Mouse (Mus musculus) kidney, postnatal 10 days (tissue): Measurements from ENCODE around the gene Med26.

ENCODE experiments used
- DNase-seq: peaks from one replicate; pipeline ENCODE4 v3.0.0; 2021; ENCODE audit warnings: mixed read lengths

Gene Med26

DNA sequence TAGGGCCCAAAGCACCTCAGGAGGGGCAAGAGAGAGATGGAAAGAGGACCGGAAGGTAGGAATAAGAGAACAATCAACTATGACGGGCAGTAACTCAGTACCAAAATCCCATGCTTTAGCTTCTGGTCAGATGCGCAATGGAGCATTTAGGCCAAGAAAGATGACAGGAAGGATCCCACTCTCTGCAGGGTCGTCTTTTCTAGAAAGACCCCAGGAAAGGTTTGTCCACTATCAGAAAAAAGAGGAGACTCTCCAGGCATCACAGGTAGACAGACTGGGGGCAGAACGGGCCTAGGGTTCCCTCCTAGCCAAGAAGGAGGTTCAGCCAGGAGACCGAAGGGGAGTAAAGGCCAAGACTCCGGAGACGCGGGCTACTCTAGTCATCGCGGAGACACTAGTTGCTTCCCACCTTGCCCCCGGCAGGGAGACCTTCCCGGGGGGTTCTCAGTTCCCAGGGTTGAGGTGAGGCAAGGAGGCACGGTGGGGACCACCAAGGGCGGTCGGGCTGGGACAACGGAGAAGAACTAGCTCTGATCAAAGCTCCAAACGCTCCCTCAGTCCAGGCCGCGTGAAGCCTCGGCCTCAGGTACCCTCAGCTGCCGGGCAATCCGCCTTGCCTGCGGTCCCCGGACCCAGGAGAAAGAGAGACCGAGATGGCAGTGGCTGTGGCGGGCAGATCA is 808 bp downstream of the Med26 start:
- DNase-seq = no peak

DNA sequence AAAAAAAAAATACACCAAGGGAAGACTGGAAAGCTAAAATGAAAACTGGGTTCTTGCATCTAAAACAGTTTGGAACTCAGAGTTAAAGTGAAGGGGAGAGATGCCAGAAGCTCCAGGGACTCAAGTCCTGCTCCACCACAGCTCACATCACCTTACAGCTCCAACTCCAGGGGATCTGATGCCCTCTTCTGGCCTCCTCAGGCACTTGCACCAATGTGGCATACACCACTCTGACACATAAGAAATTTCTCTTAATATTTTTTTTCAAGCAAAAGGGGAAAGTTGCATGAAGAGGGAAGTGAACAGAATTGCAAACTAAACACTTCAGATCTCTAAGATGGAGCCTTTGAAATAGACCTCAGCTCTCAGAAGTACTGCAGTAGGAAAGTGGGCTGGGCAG is 8.8 kb downstream of the Med26 start:
- DNase-seq = no peak

DNA sequence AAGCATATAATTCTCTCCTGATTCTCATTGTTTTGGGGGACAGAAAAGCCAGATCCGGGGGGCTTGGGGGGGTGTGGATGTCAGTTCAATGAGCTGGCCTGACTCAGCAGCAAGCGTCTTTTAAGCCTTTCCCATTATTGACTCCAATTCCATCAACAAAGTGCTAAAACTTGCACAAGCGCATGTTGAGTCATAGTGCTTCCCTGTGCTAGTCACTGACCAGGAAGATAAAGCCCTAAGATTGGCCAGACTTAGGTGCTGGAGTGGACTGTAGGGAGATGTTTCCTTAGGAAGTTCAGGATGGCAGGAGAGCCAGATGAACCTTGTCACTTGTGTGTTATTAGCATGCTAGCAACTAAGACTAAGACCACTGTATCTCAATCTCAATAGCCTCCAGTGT is 13.2 kb downstream of the Med26 start:
- DNase-seq = no peak

DNA sequence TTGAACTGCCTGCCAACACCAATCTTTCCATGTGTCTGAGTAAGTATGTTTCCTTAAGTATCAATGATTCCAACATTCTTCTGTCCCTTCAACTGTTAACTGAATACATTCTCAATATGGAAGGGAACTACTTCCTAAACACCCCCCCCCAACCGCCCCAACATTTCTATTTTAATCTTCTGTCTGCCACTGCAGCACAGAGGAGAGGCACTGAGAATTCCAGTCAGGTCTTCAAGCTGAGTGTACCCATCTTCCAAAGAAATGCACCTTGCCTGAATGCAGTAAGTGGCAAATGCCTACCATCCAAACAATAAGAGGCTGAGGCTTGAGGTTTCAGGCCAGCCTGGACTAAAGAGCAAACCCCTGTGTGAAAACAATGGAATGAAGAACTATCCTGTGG is 16.0 kb downstream of the Med26 start:
- no peak for DNase-seq

DNA sequence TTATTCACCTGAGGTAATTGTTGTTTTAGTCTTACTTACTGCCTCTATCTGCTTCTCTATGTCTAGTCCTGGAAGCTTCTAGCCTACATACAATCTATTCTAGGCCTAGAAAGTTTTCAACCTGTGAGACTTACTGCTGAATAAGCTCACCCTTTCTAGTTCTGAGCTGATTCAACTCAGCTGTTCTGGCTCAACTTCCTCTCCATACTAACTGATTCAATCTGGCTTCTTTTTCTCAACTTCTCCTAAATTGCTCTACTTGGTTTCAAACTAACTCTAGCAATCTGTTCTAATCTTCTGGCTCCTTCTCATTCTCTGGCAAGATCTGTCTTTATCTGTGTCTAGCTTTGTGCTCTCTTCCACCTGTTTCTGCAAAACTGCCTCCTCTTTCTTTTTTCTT is 26.2 kb downstream of the Med26 start:
- no peak for DNase-seq

DNA sequence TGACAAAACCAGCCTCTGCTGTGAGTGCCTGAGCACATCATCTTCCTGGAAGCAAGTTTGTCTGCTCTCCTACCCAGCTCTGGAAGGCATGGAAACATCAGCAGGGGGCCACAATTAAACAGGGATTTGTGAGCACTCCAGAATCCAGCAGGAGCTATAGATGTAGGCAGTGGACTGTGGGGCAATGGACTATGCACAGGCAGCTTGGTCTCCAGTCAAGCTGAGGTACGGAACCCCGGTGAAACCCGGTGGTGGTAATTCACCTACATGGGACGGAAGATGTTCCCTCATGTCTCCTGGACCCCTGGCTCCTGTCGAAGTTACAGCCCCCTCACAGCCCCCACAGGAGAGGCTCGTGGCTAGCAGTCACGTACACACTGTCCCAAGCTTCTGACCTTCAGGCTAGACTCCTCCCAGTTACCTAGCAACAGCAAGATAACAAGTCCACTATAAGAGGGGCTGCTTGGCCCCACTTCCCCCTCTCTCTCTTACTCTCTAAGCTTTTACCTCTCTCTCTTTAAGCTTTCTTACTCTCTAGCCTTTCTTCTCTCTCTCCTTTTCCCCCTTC is 30.6 kb downstream of the Med26 start:
- no peak for DNase-seq

DNA sequence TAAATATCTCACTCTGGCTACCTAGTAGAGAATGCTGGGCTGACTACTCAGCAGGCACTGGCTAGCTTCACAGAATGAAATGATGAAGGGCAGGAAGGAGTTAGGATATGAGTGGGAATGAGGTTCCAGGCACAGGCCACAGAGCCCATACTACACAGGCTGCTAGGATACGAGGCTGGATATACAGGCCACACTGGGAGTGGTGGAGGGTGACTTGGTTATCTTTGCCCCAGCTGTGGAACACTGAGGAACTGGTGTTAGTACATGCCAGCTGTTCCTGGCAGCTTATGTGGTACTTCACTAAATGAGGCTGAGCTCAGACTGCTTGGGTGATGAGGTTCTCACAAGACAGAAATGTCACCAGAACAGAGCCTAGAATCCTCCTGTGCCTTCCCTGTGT is 34.9 kb downstream of the Med26 start:
- DNase-seq = no peak

DNA sequence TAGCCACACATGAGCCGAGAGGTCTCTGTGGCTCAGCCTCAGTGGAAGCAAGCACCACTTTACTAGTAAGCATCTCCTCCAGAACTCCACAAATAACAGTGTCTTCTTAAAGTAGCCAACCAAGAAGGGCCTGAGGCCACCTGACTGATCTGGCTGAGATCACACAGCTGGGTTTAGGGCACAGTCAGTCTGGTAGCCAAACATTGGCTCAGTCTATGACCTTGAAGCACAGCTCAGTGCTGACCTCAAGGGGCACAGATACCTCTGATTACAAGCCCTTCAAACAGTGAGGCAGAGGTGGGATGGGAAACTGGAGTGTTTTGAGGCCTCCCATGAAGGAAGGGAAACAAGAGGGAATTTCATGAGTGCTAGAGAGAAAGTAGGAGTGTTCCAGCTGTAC is 35.4 kb downstream of the Med26 start:
- no peak for DNase-seq

DNA sequence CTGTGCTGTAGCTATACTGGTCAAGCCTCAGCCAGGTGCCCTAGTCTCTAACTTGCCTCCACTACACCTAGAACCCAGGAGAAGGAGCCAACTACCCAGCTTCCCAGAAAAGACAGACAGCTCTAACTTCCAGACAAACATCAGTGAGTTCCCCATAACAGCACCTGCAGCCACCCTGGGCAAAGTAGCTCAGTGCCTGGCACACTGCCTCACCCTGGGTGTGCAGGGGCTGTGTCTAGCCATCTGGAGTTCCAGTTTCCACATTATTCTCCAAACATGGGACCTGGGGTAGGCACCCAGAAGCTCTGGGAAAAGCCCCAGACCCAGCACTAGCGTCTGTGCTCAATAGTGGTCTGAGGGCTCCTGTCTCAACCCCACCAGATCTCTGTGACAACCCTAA is 40.6 kb downstream of the Med26 start:
- no peak for DNase-seq

DNA sequence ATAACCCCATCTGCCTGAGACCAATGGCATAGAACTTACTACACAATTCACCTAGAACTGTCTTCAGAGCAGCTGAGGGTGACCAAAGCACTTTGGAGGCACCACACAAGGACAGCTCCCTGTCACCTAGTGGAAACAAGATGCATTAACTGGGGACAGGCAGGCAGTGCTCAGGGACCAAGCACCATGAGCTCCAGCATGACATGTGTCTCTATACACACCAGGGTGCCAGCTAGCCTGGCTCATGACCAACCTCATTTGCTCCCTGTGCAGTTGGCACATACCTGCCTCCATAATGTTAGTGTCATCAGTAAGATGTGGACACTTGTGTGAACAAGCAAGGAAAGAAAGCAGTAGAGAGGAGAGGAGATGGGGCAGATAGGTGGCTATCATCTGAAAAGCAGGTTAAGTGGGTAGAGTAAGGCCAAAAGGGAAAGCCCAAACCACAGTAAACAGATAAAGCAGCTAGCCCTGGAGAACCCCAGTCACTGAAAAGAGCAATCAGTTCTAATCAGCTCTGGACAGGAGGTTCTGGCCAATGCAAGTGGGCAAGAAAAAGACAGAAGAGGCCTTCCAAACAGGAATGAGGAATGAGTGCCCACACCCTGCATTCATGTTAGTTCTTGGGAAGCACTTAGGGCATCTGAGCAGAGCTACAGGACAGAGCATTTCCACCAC is 43.3 kb downstream of the Med26 start:
- DNase-seq = no peak

DNA sequence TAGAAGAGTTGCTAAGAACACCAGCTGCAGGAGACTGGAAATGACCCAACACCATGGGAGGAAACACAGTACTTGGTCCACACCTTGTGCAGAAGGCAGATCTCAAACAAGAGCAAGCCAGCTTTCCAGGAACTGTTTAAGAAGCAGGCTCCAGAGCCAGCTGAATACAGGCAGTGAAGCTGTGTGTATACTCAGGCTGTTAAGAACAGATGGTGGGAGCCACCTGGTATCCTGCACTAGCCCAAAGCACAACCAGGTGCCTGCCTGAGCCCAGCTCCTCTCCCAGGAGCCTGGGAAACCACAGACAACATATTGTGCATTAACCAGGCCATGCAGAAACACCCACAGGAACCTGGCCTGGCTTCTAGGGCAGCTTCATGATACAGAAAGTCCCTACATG is 43.9 kb downstream of the Med26 start:
- DNase-seq = no peak

DNA sequence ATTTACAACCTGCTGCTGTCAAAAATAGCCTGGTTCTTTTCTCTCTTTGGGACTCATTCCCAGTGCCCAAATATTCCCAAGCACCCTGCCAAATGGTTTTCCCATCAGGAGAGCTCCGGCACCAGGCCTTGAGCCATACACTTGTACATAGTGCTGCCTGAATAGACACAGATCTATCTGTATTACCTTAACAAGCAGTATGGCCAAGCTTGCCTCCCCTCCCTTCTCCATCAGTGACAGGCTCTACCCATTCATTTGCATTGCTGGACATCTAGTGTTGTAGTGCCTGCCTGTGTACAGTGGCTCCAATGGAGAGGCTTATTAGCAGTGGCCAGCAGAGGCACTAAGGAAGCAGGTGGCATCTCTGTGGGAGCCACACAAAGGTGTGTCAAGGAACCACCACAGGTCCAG is 47.5 kb downstream of the Med26 start:
- DNase-seq = no peak

DNA sequence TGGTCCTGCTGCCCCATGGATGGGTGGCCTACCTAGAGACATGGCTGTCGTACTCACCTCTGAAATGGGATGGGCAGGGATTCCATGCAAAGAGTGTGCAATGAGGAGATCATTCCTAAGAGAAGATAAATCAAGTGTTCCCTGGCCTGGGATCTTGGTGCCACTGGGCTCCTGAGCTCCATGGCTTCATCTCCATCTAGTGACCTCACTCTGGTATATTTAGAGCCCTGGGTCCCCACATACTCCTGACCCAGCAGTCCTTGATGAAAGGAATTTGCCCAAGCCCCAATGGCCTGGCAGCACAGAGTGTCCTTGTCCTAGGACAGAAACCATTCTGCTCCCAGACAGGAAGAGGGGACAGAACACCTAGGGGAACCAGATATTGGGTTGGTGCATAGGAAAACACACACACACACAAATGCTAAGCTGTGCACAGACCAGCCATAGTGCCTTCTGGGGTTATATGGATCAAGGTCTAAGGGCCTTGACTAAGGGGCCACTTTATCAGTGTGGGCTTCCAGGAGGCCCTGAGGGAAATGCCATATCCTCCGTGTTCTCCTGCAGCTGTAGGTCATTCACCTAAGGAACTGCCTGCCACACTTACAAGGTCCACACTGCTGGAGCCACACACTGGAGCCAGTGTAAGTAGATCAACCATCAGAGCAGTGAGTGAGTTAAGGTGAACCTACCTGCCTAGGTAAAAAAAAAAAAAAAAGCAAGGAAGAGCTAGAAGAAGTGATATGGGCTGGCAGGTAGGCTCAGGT is 48.4 kb downstream of the Med26 start:
- DNase-seq = no peak

DNA sequence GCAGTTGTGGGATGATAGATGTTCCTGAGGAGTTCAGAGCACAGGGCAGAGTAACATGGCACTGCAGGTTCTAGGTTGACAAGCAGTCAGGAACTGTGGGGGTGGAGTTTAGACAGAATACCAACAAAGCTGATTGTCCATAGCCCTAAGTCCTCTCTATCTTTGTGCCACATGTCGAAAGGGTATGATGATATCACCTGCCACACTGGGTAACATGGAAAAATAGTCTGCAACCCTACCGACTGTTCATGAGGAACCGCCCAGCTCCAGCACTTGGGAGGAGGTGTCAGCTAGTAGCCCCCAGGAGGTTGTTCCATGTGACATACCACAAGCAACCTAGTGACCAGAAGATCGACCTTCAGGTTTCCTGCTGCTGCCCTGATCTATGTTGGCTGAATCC is 49.5 kb downstream of the Med26 start:
- no peak for DNase-seq

DNA sequence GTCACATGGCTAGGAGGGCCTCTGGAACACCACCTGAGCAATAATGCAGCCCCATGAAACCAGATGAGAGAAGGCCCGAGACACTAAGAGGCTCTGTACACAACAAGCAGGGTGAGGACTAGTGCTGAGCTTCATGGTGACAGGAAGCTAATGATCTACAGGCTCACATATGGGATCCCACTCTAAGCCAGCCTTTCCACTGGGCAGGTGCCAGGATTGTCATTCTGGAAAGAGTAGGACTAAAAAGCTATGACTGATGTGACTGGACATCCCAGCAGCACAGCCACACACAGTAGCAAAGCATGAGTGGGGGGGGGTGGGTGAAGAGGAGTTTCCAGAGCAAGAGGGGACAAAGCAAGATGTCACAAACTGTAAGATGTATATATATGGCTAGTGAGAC is 50.2 kb downstream of the Med26 start:
- no peak for DNase-seq

DNA sequence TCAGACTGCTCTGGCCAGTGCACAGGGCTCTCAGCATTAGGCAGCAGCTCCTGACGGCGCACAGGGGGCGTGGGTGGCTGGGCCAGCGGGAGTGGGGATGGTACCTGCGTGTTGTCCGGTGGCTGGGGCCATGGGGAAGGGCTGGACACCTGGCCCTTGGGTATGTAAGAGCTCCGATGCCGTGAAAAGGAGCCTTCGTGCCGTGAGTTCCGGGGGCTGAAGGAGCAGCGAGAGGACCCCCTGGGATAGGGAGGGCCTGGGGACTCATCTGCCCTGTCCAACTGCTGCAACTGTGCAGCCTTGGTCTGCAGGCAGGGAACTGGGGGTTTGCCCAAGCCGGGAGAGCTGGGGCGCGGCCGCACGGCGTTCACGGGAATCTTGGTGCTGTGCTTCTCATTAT is 51.9 kb downstream of the Med26 start:
- no peak for DNase-seq

DNA sequence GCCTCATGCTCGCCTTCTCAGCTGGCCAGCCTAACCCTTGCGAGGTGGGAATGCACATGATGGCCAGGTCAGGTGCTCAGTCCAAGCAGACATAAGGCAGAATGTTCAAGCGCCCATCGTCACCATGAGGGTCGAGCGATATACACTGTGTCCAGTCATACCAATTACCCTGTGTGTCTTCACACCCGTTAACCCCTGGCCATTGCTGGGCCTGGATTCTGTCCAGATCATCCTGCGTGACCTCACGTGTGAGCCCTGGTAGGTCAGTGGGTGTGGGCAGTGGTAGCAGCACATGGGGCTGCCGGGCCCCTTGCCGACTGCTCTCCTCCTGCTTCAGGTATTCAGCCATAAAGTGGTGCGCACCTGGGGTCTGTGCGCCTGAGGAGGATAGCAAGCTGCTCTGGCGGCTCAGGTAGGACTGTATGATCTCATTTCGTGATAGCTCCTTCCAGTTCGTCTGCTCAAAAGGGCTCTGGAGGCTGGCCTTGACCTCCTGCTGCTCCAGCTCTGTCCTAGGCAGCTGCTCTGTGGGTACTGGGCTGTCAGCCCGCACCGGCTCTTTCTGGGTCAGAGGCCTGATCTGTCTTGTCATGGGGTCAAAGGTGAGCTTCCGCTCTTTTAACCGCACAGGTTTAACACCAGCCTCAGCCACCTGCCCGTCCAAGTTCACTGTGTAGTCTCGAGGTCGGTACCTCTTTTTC is 52.5 kb downstream of the Med26 start:
- no peak for DNase-seq

DNA sequence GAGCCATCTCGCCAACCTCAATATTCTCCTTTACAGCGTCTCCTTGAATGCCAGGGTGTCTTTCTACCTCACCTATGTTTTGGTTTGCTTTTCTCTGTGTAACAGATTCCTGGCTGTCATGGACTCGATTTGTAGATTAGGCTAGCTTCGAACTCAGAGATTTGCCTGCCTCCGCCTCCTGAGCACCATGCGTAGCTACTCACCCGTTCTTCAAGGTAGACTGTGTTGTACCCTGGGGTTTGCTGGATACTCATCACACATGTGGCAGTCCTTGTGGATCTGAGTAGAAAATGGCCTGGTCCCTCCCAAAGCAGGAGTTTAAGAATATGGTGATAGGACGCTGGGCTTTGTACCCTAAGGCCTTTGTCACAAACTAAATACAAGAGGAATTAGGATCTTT is 54.7 kb downstream of the Med26 start:
- DNase-seq = no peak

DNA sequence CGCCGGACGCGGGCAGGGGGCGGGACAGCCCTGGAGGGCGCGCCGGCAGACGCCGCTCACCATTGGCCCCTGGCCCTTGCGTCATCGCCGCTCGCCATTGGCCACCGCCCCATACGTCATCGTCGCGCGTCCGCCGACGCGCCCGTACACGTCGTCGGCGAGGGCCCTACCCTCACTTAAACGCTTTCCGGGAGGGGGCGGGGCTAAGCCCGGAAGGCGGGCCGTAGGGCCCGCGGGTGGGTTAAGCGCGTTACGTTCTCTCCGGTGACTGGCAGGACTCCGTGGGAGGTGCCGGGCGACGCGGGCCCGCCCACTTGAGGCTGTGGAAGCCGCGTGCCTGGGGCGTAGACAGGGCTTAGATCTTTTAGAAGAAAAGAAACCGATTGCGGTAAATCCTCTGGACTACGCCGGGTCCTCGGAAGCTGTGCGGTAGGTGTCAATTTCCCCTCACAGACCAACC is 55.4 kb downstream of the Med26 start:
- DNase-seq = peak; percentile 100

DNA sequence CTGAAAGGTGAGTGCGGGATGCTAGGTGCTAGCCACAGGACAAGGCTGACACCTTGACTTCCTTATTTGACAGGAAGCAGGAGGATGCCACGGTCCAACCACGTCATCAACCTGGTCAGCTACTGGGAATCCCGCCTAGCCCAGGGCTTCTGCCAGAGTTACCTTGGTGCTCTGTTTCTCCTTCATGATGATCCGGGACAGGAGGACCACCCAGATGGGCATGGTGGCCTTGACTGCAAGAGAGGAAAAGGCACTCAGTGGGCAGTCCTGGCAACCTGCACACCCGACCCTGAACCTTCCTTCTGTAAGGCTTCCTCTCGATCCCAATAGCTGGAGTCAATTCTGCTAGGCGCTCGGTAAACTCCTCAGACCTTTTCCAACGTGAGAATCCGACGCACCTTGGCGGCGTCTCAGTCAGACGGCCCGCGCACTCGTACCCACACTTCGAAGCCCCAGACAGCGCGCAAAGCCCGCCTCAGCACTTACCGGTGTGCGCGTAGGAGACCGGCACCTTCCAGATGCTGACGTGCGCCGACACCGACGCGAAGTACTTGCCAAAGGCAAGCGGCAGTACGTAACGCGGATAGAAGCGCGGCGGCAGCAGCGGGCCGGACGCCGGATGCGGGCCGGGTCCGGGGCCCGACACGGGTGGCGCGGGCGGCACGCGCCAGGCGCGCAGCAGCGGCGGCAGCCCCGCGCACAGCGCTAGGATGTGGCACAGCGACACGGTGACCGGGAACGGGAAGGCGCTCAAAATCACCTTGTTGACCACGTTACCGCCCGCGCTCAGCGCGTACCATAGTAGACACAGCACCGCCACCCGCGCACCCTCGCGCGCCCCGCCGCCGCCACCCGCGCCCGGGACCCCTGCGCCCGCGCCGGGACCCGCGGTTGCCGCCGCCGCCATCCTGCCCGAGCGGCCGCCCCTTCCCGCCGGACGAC is 56.1 kb downstream of the Med26 start, which contains the start of gene Slc35e1:
Gene Slc35e1 (minus strand): TSS at position 935 of the 942 bp plus-strand sequence.
- peak; percentile 53 for DNase-seq

DNA sequence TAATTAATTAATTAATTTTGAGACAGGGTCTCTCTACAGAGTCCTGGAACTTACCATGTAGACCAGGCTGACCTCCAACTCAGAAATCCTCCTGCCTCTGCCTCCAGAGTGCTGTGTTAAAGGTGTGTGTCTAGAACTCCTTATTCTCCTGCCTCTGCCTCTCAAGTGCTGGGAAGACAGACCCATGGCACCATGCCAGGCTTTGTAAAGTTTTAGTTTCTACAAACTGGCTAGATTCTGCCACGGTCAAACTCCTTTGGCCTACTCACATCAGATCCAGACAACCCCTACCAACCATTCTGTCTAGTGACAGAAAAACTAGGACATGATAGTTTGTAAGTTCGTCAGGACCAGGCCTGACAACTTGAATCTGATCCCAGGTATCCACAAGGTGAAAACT is 57.1 kb downstream of the Med26 start:
- DNase-seq = peak; percentile 44

DNA sequence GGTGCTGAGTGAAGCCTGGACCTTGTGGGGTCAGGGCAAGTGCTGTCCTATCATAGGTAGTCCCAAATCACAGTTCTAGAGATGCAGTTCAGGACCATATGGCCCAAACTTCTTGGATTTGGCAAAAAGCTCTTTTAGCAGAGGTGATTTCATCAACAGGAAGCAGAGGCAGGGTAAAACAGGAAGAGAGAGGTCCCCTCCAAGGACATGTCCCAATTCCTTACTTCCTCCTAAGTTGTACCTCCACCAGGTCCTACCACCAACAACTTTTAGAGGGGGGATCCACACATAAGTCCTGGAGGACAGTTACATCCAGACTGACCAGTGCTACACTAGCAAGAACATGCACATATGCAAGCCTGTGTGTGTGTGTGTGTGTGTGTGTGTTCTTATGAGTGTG is 61.1 kb downstream of the Med26 start:
- no peak for DNase-seq
